Comparison of ENCODE assay signal across 15 mouse cellular contexts in the genomic region with DNA sequence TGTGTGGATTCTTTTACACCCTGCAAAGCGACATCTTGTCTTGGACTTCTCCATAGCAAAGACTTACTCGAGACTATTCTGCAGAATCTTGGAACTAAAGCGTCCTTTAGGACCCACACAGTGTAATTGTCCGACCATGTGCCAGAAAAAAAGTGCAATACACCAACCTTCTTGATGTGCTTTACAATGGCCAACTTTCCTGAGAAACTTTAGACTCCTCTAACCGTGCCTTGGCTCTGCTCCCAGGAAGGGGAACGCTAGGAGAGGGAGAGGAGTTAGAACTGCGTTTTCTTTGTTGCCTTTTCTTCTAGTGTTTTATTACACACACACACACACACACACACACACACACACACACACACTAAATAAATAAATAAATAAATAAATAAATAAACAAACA.
DNase-seq lines count a peak whose midpoint lies in the region; TF ChIP-seq lines count a peak whose summit lies in the region.
"Had no signal": no experiment of that assay in that cellular context is flagged by ENCODE, and none has a peak within 500 bp of the region (broad histone marks: within the 10 kb centered on the region; RNA-seq: fewer than 3 reads in every experiment).

No protein-coding gene starts in this region.

- peaks cover 26% of the 10 kb centered on the region for H3K4me1 ChIP-seq in heart, embryonic 10.5 days
- no peaks in the 10 kb centered on the region; the same call in 1 of the 2 replicates for H3K4me1 ChIP-seq in thymus, adult 2 months (replicated peaks; ENCODE audit: control insufficient read depth, insufficient read depth, low read length)

- peak; percentile 85 for DNase-seq in heart, adult 11 months
- DNase-seq in heart, embryonic 10.5 days (ENCODE audit: low spot score): no peak
- peak; percentile 12 for DNase-seq in right cerebral cortex, postnatal 4 days
- no peak for DNase-seq in right cerebral cortex, adult 2 months (ENCODE audit: low spot score in 2 of 2)
- DNase-seq in kidney, postnatal 14 days: peak; percentile 48
- no peak for DNase-seq in thymus, adult 2 months
- DNase-seq in cerebellum, adult 11 months: no peak
- no peak for DNase-seq in layer of hippocampus, adult 2 months (ENCODE audit: low spot score in 2 of 2)
- DNase-seq: cerebellum, adult 2 months; right cerebral cortex, postnatal 14 days; thymus, postnatal 4 days had no signal

- H3K27me3 ChIP-seq in heart, embryonic 10.5 days (ENCODE audit: insufficient read depth, poor library complexity, severe bottlenecking): no peaks in the 10 kb centered on the region
- H3K27me3 ChIP-seq in thymus, adult 2 months (ENCODE audit: control insufficient read depth, insufficient read depth, low read length): no peaks in the 10 kb centered on the region
- H3K27me3 ChIP-seq: forebrain, embryonic 13.5 days; hindbrain, embryonic 13.5 days; lung, embryonic 15.5 days had no signal

- no peak overlapping the region for H3K27ac ChIP-seq in heart, embryonic 10.5 days
- H3K27ac ChIP-seq in thymus, adult 2 months (ENCODE audit: control insufficient read depth, insufficient read depth, low read length): no peak overlapping the region
- H3K27ac ChIP-seq in layer of hippocampus, adult 2 months: no peak overlapping the region
- H3K27ac ChIP-seq: forebrain, embryonic 13.5 days; hindbrain, embryonic 13.5 days; lung, embryonic 15.5 days had no signal

- no peak for TF ChIP-seq POLR2A in thymus, adult 2 months (IDR thresholded peaks at IDR 0.05; ENCODE audit: control insufficient read depth, extremely low read depth, insufficient read depth, low read length, poor library complexity)

- no peaks in the 10 kb centered on the region for H3K9me3 ChIP-seq in heart, embryonic 10.5 days
- H3K9me3 ChIP-seq: forebrain, embryonic 13.5 days; hindbrain, embryonic 13.5 days; lung, embryonic 15.5 days had no signal

- no peak overlapping the region for H3K4me3 ChIP-seq in heart, embryonic 10.5 days
- H3K4me3 ChIP-seq in thymus, adult 2 months (ENCODE audit: control insufficient read depth, insufficient read depth, low read length): no peak overlapping the region
- no peak overlapping the region for H3K4me3 ChIP-seq in layer of hippocampus, adult 2 months
- H3K4me3 ChIP-seq: forebrain, embryonic 13.5 days; hindbrain, embryonic 13.5 days; lung, embryonic 15.5 days; myocyte had no signal

- WGBS in heart, embryonic 10.5 days: 81% methylated on average over 7 of the region's 7 CpGs
- WGBS in thymus, adult 2 months: 82% methylated on average over 7 of the region's 7 CpGs

- H3K36me3 ChIP-seq in heart, embryonic 10.5 days: no peaks in the 10 kb centered on the region
- no peaks in the 10 kb centered on the region for H3K36me3 ChIP-seq in thymus, adult 2 months (ENCODE audit: control insufficient read depth, insufficient read depth, low read length)
- H3K36me3 ChIP-seq: hindbrain, embryonic 13.5 days; lung, embryonic 15.5 days had no signal

- no peak for TF ChIP-seq CTCF in thymus, adult 2 months (IDR thresholded peaks at IDR 0.05; ENCODE audit: borderline replicate concordance, control insufficient read depth, extremely low read depth, insufficient read depth, low read length, poor library complexity)
- no peak for TF ChIP-seq CTCF in layer of hippocampus, adult 2 months (conservative IDR thresholded peaks at IDR 0.05)

Comparison
In these comparisons a context has a peak if more than half of its experiments do, and no peak if none do; other contexts are left out.
1. DNase-seq: peak in heart, adult 11 months (single experiment), right cerebral cortex, postnatal 4 days (single experiment) and kidney, postnatal 14 days (single experiment); none in heart, embryonic 10.5 days (single experiment), right cerebral cortex, adult 2 months (0 of 2), thymus, adult 2 months (single experiment), cerebellum, adult 11 months (single experiment) and layer of hippocampus, adult 2 months (0 of 2).